Mouse (Mus musculus): ENCODE measurements at regions not wholly inside any gene's neighbourhood (a gene's known extent, or its start where the extent isn't known, plus 50 kb on each side); places are given as distances from the start of the nearest gene placed in this dataset.

- H3K27ac ChIP-seq (ENCODE audit: insufficient read depth, low read depth, low read length) = peak overlapping the region; percentile 87; the same call in 1 of the 2 replicates
- no peak overlapping the region for H3K4me3 ChIP-seq (ENCODE audit: low read depth, low read length)
- no peaks in the 10 kb centered on the region for H3K36me3 ChIP-seq (ENCODE audit: control insufficient read depth, insufficient read depth, low read length)
- TF ChIP-seq CTCF (IDR thresholded peaks at IDR 0.05; ENCODE audit: extremely low read depth, insufficient read length, insufficient replicate concordance, low read depth, low read length) = no peak
- TF ChIP-seq POLR2A (IDR thresholded peaks at IDR 0.05; ENCODE audit: low read depth, low read length) = no peak
- peaks cover 18% of the 10 kb centered on the region; the same call in 1 of the 2 replicates for H3K4me1 ChIP-seq (ENCODE audit: control insufficient read depth, insufficient read depth, insufficient read length, low read length)
- WGBS = 80% methylated on average over 7 of the region's 7 CpGs
- H3K27me3 ChIP-seq (ENCODE audit: control insufficient read depth, insufficient read depth, low read length) = no peaks in the 10 kb centered on the region
Measured at GRCm38 (mm10) chr12:32767206-32768081, 51.9 kb upstream of the Nampt start.

- Histone ChIP-seq H3K27ac (ENCODE audit: insufficient read depth, low read depth, low read length) (peak overlapping the region; percentile 87), H3K36me3 (ENCODE audit: control insufficient read depth, insufficient read depth, low read length) (no peaks in the 10 kb centered on the region), H3K27me3 (ENCODE audit: control insufficient read depth, insufficient read depth, low read length) (no peaks in the 10 kb centered on the region), H3K4me3 (ENCODE audit: low read depth, low read length) (no peak overlapping the region), H3K4me1 (ENCODE audit: control insufficient read depth, insufficient read depth, insufficient read length, low read length) (peaks cover 18% of the 10 kb centered on the region; the same call in 1 of the 2 replicates)
- 34% methylated on average over 3 of the region's 3 CpGs for WGBS
- TF ChIP-seq CTCF (IDR thresholded peaks at IDR 0.05; ENCODE audit: extremely low read depth, insufficient read length, insufficient replicate concordance, low read depth, low read length) (no peak), POLR2A (IDR thresholded peaks at IDR 0.05; ENCODE audit: low read depth, low read length) (no peak)
Measured at GRCm38 (mm10) chr12:32768082-32768743, 51.1 kb upstream of the Nampt start.

GRCm38 (mm10) chr12:32768744-32769535, 50.4 kb upstream of the Nampt start:
- Histone ChIP-seq H3K4me1 (ENCODE audit: control insufficient read depth, insufficient read depth, insufficient read length, low read length) (peaks cover 18% of the 10 kb centered on the region; the same call in 1 of the 2 replicates), H3K4me3 (ENCODE audit: low read depth, low read length) (no peak overlapping the region), H3K27ac (ENCODE audit: insufficient read depth, low read depth, low read length) (peak overlapping the region; percentile 15; the same call in 1 of the 2 replicates), H3K27me3 (ENCODE audit: control insufficient read depth, insufficient read depth, low read length) (no peaks in the 10 kb centered on the region), H3K36me3 (ENCODE audit: control insufficient read depth, insufficient read depth, low read length) (no peaks in the 10 kb centered on the region)
- 38% methylated on average over 3 of the region's 3 CpGs for WGBS
- TF ChIP-seq POLR2A (IDR thresholded peaks at IDR 0.05; ENCODE audit: low read depth, low read length) (no peak), CTCF (IDR thresholded peaks at IDR 0.05; ENCODE audit: extremely low read depth, insufficient read length, insufficient replicate concordance, low read depth, low read length) (no peak)
